Mouse (Mus musculus) kidney, adult 2 months (tissue): ENCODE data around the gene Tmem37.

Experiments used
- CTCF ChIP-seq: fragments of 200-500 bp; conservative IDR thresholded peaks from 2 replicates; pipeline ENCODE4 v1.5.1; 2011; ENCODE audit warnings: low read depth, mild to moderate bottlenecking, control low read depth, low read length, moderate library complexity, mixed read lengths; ENCODE audit not compliant: insufficient read depth, insufficient read length
- POLR2A ChIP-seq: fragments of 200-500 bp; IDR thresholded peaks from one replicate; pipeline ENCODE4 v1.6.1; 2011; ENCODE audit warnings: low read depth, low read length, control low read depth

GRCm38 (mm10) chr1:120018900-120019299 is 55.0 kb downstream of the Tmem37 start:
- no peak for TF ChIP-seq CTCF
- TF ChIP-seq POLR2A: no peak
